Mouse (Mus musculus): Measurements from ENCODE around the gene Mogat2. TPM values are rescaled to one million over a fixed set of nuclear protein-coding genes. Genes with fewer than 3 reads are reported as not detected.

Mogat2 gene
- polyA plus RNA-seq (2014; fragmentation: Nextera tagmentation; extraction: Ambion mirVana): 11.1 and 14.5 TPM in 2 replicates

DNA sequence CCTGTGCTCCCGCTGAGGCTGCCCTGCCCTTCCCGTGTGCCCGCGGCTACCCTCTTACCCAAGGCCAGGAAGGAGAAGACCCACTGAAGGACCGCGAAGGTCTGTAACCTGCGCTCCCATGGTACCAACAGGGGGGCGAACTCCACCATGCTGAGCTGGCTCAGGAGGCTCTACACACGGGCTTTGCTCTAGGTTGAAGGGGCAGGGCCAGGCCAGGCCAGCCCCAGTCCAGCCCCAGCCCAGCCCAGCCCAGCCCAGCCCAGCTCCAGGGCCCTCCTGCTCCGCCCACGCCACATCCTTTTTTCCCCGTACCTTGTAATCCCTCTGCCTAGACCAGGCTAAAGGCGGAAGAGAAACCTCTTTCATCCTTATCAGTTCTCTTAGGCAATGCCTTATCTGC lies at the start of gene Mogat2:
TSS of gene Mogat2 (minus strand) at position 203 of the 400 bp plus-strand sequence.
- H3K27ac ChIP-seq (ENCODE audit: low read depth, low read length): no peak within 1 kb of the TSS
- peak within 1 kb of the TSS; percentile 34 for H3K4me2 ChIP-seq (replicated peaks; ENCODE audit: low read depth, low read length)
- peak; percentile 16 for DNase-seq (ENCODE audit: low spot score)
- ATAC-seq (ENCODE audit: low FRiP score): no peak
- no peaks in the 10 kb centered on the region for H3K9me3 ChIP-seq (ENCODE audit: control insufficient read depth, low read length)
- no peaks in the 10 kb centered on the region for H3K36me3 ChIP-seq (ENCODE audit: control insufficient read depth, insufficient read depth, low read length)
- H3K4me1 ChIP-seq (replicated peaks; ENCODE audit: control insufficient read depth, insufficient read depth, low read length): peaks cover 3% of the 10 kb centered on the region; the same call in 1 of the 2 replicates
- H3K27me3 ChIP-seq (ENCODE audit: control insufficient read depth, insufficient read depth, low read length): no peaks in the 10 kb centered on the region
- H3K9ac ChIP-seq (ENCODE audit: low read depth, low read length): peak within 1 kb of the TSS; percentile 5; the same call in 1 of the 2 replicates
- H3K4me3 ChIP-seq (ENCODE audit: low read depth, low read length): 0 out of 2 replicates have a peak within 1 kb of the TSS, but pooled peaks have one; percentile 6
- 6% methylated on average over 13 of the region's 13 CpGs for WGBS

GRCm38 (mm10) chr7:99287287-99287686 lies 48.9 kb upstream of the Mogat2 start:
- Histone ChIP-seq H3K4me2 (replicated peaks; ENCODE audit: low read depth, low read length) (no peak overlapping the region), H3K4me3 (ENCODE audit: low read depth, low read length) (no peak overlapping the region), H3K9me3 (ENCODE audit: control insufficient read depth, low read length) (no peaks in the 10 kb centered on the region), H3K27ac (ENCODE audit: low read depth, low read length) (peak overlapping the region; percentile 69), H3K36me3 (ENCODE audit: control insufficient read depth, insufficient read depth, low read length) (no peaks in the 10 kb centered on the region), H3K4me1 (replicated peaks; ENCODE audit: control insufficient read depth, insufficient read depth, low read length) (peaks cover 3% of the 10 kb centered on the region; the same call in 1 of the 2 replicates), H3K27me3 (ENCODE audit: control insufficient read depth, insufficient read depth, low read length) (no peaks in the 10 kb centered on the region), H3K9ac (ENCODE audit: low read depth, low read length) (no peak overlapping the region)
- peak; percentile 97 for ATAC-seq (ENCODE audit: low FRiP score)
- 37% methylated on average over 3 of the region's 3 CpGs for WGBS
- peak; percentile 78 for DNase-seq (ENCODE audit: low spot score)

GRCm38 (mm10) chr7:99279586-99279985 lies 41.2 kb upstream of the Mogat2 start:
- Histone ChIP-seq H3K9ac (ENCODE audit: low read depth, low read length) (no peak overlapping the region), H3K4me2 (replicated peaks; ENCODE audit: low read depth, low read length) (no peak overlapping the region), H3K4me1 (replicated peaks; ENCODE audit: control insufficient read depth, insufficient read depth, low read length) (no peaks in the 10 kb centered on the region), H3K27me3 (ENCODE audit: control insufficient read depth, insufficient read depth, low read length) (no peaks in the 10 kb centered on the region), H3K36me3 (ENCODE audit: control insufficient read depth, insufficient read depth, low read length) (no peaks in the 10 kb centered on the region), H3K27ac (ENCODE audit: low read depth, low read length) (no peak overlapping the region), H3K4me3 (ENCODE audit: low read depth, low read length) (no peak overlapping the region), H3K9me3 (ENCODE audit: control insufficient read depth, low read length) (no peaks in the 10 kb centered on the region)
- ATAC-seq (ENCODE audit: low FRiP score): no peak
- 74% methylated on average over 8 of the region's 8 CpGs for WGBS
- no peak for DNase-seq (ENCODE audit: low spot score)

DNA sequence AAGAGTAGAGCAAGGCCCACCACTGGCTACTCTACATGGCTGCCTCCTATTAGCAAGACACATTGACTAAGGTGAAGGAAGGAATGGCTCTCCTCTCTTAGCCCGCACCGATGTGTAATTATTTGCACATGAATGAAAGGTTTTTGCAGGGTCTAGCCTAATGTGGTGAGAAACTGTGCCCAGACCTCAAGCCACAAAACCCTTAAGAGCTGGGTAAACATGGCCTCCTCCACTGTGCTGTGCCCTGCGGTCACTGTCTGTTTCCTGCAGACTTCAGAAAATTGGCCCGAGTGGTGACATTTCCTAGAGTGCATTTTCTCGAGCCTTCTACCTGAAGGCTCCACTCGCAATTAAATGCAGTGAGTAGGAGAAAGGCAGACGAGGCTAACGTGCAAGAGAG lies 39.9 kb upstream of the Mogat2 start:
- Histone ChIP-seq H3K4me3 (ENCODE audit: low read depth, low read length) (no peak overlapping the region), H3K27me3 (ENCODE audit: control insufficient read depth, insufficient read depth, low read length) (no peaks in the 10 kb centered on the region), H3K27ac (ENCODE audit: low read depth, low read length) (no peak overlapping the region), H3K9me3 (ENCODE audit: control insufficient read depth, low read length) (no peaks in the 10 kb centered on the region), H3K36me3 (ENCODE audit: control insufficient read depth, insufficient read depth, low read length) (no peaks in the 10 kb centered on the region), H3K4me1 (replicated peaks; ENCODE audit: control insufficient read depth, insufficient read depth, low read length) (no peaks in the 10 kb centered on the region; the same call in 1 of the 2 replicates), H3K9ac (ENCODE audit: low read depth, low read length) (no peak overlapping the region), H3K4me2 (replicated peaks; ENCODE audit: low read depth, low read length) (no peak overlapping the region)
- ATAC-seq (ENCODE audit: low FRiP score): no peak
- WGBS: 91% methylated on average over 8 of the region's 8 CpGs
- DNase-seq (ENCODE audit: low spot score): no peak

- no peaks in the 10 kb centered on the region for H3K36me3 ChIP-seq (ENCODE audit: control insufficient read depth, insufficient read depth, low read length)
- 83% methylated on average over 1 of the region's 1 CpGs for WGBS
- peaks cover under 1% of the 10 kb centered on the region for H3K4me1 ChIP-seq (replicated peaks; ENCODE audit: control insufficient read depth, insufficient read depth, low read length)
- H3K9me3 ChIP-seq (ENCODE audit: control insufficient read depth, low read length): no peaks in the 10 kb centered on the region
- H3K9ac ChIP-seq (ENCODE audit: low read depth, low read length): no peak overlapping the region
- no peak for DNase-seq (ENCODE audit: low spot score)
- no peak for ATAC-seq (ENCODE audit: low FRiP score)
- no peaks in the 10 kb centered on the region for H3K27me3 ChIP-seq (ENCODE audit: control insufficient read depth, insufficient read depth, low read length)
- H3K4me3 ChIP-seq (ENCODE audit: low read depth, low read length): no peak overlapping the region
- H3K27ac ChIP-seq (ENCODE audit: low read depth, low read length): no peak overlapping the region
- H3K4me2 ChIP-seq (replicated peaks; ENCODE audit: low read depth, low read length): no peak overlapping the region
These were observed 38.3 kb upstream of the Mogat2 start for GRCm38 (mm10) chr7:99276679-99277078.

- H3K27me3 ChIP-seq (ENCODE audit: control insufficient read depth, insufficient read depth, low read length): no peaks in the 10 kb centered on the region
- ATAC-seq (ENCODE audit: low FRiP score) (no peak), DNase-seq (ENCODE audit: low spot score) (no peak)
- H3K4me2 ChIP-seq (replicated peaks; ENCODE audit: low read depth, low read length): no peak overlapping the region
- H3K4me3 ChIP-seq (ENCODE audit: low read depth, low read length): no peak overlapping the region
- peaks cover 4% of the 10 kb centered on the region for H3K4me1 ChIP-seq (replicated peaks; ENCODE audit: control insufficient read depth, insufficient read depth, low read length)
- 65% methylated on average over 6 of the region's 6 CpGs for WGBS
- H3K9ac ChIP-seq (ENCODE audit: low read depth, low read length): no peak overlapping the region
- no peak overlapping the region for H3K27ac ChIP-seq (ENCODE audit: low read depth, low read length)
- no peaks in the 10 kb centered on the region for H3K36me3 ChIP-seq (ENCODE audit: control insufficient read depth, insufficient read depth, low read length)
- H3K9me3 ChIP-seq (ENCODE audit: control insufficient read depth, low read length): no peaks in the 10 kb centered on the region
These were observed 36.7 kb upstream of the Mogat2 start for GRCm38 (mm10) chr7:99275131-99275530.

GRCm38 (mm10) chr7:99271630-99272029 lies 33.2 kb upstream of the Mogat2 start:
- Histone ChIP-seq H3K4me1 (replicated peaks; ENCODE audit: control insufficient read depth, insufficient read depth, low read length) (peaks cover 7% of the 10 kb centered on the region), H3K27ac (ENCODE audit: low read depth, low read length) (peak overlapping the region; percentile 72), H3K27me3 (ENCODE audit: control insufficient read depth, insufficient read depth, low read length) (no peaks in the 10 kb centered on the region), H3K4me3 (ENCODE audit: low read depth, low read length) (peak overlapping the region; percentile 83), H3K9me3 (ENCODE audit: control insufficient read depth, low read length) (no peaks in the 10 kb centered on the region), H3K4me2 (replicated peaks; ENCODE audit: low read depth, low read length) (peak overlapping the region; percentile 97), H3K9ac (ENCODE audit: low read depth, low read length) (peak overlapping the region; percentile 47), H3K36me3 (ENCODE audit: control insufficient read depth, insufficient read depth, low read length) (no peaks in the 10 kb centered on the region)
- ATAC-seq (ENCODE audit: low FRiP score) (no peak), DNase-seq (ENCODE audit: low spot score) (no peak)
- 64% methylated on average over 9 of the region's 9 CpGs for WGBS

- peaks cover 7% of the 10 kb centered on the region for H3K4me1 ChIP-seq (replicated peaks; ENCODE audit: control insufficient read depth, insufficient read depth, low read length)
These were observed 30.8 kb upstream of the Mogat2 start for GRCm38 (mm10) chr7:99268951-99269945.

More at GRCm38 (mm10) chr7:99268951-99269945, 30.8 kb upstream of the Mogat2 start:
- Histone ChIP-seq H3K36me3 (ENCODE audit: control insufficient read depth, insufficient read depth, low read length) (no peaks in the 10 kb centered on the region), H3K4me3 (ENCODE audit: low read depth, low read length) (peak overlapping the region; percentile 83), H3K27me3 (ENCODE audit: control insufficient read depth, insufficient read depth, low read length) (0 out of 2 replicates have a peak, but pooled peaks cover 2% of the 10 kb centered on the region), H3K27ac (ENCODE audit: low read depth, low read length) (no peak overlapping the region), H3K4me2 (replicated peaks; ENCODE audit: low read depth, low read length) (peak overlapping the region; percentile 97), H3K9me3 (ENCODE audit: control insufficient read depth, low read length) (no peaks in the 10 kb centered on the region), H3K9ac (ENCODE audit: low read depth, low read length) (peak overlapping the region; percentile 68)
- peak; percentile 54 for DNase-seq (ENCODE audit: low spot score)
- WGBS: 9% methylated on average over 39 of the region's 42 CpGs
- peak; percentile 9 for ATAC-seq (ENCODE audit: low FRiP score)
